Mouse (Mus musculus) layer of hippocampus, adult 9-10 months (tissue): ENCODE data around the gene 9430015G10Rik.
A peak's percentile ranks its signal among the peaks of the same experiment; 100 is the strongest.

Experiments
- DNase-seq: peaks from one replicate; pipeline ENCODE4 v3.0.0; 2022; ENCODE audit warnings: low spot score

The 9430015G10Rik gene

DNA sequence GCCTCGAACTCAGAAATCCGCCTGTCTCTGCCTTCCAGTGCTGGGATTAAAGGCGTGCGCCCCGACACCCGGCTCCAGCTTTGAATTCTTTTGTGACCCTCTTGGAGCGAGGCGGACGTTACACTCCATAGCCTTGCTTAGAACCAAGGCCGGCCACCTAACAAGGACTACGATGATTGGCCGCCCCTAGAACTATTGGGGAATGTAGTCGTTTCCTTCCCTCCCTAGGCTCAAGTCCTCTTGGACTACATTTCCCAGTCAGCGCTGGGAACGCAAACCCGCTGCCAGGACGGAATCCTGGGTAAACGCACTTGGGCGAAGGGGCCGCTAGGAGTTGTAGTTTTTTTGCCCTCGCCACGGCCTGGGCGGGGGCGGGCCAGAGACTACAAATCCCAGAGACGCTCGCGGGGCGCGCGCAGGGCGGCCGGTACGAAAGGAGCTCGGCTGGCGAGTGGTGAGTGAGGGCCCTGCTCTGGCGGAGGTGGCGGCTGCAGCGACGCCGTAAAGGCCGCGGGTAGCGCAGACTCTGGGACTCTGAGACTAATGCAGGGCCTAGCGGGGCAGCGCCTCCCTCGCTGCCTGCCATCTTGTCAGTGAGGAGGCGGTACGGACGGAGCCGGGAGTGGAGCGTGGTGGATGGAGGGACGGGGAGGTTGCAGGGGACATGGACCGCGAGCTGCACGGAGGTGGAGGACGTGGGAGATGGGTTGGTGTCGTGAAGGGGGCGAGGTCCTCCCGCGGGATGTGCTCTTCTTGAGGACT is at the start of gene 9430015G10Rik:
9430015G10Rik (plus strand) TSS at position 413 of the 762 bp plus-strand sequence.
- DNase-seq: peak; percentile 95

DNA sequence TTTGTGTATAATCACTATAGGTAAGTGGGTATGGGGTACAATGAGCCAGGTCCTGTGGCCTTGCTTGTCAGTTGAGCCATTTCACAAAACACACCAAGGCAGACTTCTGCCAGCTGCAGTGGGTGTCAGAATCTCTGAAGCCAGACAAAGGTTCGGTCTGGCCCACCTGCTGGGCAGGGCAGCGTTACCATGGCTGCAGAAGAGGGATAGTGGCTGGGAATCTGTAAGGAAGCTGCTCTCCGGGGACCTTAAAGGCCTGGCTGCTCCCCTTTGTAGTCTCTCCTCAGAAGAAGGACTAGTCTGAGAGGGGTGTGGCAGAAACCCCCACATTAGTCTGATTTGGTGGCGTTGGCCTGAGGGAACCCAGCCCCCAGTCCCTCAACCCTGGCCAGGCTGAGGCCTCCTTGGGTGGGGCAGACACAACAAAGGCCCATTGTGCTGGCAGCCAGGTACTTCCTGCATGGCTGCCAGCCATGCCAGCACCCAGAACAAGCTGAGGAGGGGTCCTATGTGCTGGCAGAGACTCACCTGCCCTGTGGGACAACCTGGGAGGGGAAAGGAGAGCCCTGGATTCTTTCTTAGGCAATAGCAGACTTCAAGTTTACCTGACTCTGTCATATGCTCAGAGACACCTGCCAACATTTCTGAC is 45.8 kb upstream of the 9430015G10Rik start:
- no peak for DNase-seq

DNA sequence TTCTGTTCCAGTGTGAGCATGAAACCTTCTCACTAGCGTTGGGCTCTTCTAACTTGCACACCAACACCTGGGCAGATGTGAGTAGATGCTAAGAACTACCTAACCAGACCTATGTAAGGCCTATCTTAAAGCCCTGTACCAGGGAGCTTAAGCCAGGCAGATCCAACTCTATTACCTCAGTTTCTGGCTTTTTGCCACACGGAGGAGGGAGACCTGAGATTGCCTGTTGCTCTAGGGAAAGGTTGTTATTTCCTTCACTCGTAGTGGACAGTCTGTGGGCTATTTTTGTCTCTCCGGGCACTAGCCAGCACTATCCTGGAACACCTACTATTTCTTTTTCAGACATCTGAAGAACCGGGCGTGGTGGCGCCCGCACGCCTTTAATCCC is 45.3 kb upstream of the 9430015G10Rik start:
- DNase-seq: no peak

DNA sequence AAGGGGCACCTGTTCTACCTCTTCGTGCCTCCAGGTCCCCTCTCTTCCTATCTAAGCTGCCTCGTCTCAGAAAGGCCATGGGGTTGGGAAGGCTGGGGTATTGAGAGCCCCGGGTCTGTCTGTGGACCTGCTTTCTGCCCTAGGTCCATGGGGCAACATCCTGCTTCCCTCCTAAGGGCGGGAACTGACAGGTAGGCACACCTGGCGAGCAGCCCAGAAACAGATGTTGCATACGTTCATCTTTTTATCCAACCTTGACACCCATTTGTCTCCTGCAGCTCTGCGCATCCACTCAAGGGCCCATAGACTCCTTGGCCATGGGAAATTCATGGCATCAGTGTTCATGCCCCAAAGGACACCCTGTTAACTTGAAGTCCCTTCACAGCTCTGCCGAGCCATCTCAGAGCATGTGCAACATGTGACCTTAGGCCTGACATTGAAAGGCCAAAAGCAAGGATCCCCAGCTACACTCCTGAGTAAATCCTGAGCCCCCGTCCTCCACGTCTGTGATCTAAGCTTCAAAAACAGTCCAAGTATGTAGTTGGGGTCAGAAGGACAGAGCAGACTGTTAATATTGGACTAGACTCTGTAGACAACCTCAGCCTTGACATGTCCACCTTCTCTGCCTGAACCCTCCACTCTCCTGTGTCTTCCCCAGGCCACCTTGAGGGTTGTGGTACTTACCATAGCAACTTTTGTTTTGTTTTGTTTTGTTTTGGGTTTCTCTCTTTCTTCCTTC is 44.5 kb upstream of the 9430015G10Rik start:
- DNase-seq: no peak

DNA sequence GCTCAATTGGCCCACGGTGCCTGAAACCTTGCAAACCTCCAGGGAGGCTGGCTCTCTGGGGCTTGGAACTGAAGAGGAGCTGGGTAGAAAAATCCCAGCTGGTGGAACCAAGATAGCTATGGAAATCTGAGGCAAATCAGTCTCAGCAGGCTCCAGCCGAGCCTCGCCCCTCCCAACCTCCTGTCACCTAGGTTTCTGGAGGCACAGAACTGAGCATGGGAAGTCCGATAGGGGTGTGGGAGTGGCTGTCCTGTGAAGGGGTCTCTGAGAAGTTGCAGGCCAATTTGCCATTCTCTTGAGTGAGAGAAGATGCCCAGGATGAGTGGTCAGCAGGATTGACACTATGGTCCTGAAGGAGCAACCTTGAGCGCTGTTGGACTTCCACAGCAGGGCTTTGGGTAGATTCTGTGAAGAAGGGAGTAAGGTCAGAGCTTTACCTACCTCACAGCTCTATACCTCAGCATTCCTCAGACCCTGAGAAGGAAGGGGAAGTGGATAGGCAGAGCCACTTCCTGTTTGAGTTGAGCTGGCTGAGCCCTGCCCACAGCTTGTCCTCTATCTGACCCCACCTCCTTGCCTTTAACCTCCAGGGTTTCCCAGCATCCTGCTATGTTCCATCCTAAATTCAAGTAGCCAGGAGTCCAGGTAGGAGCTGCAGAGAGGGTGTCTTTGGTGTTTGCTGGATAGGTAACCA is 42.4 kb upstream of the 9430015G10Rik start:
- DNase-seq: no peak

DNA sequence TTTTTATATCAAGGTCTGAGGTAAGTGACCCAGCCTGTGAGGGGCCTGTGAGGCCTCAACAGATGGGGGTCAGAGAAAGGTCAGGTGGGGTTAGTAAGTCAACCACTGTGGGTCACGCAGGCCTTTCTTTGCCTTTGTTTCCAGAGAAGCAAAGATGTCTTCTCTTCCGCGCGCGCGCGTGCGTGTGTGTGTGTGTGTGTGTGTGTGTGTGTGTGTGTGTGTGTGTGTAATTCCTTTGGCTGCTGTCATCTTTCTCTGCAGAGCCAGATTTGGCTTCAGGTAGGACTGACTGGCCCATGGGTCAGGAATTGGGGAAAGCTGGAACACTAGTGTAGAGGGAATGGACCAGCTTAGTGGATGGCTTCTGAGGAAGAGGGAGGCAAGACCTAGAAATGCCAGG is 40.1 kb upstream of the 9430015G10Rik start:
- DNase-seq: no peak

DNA sequence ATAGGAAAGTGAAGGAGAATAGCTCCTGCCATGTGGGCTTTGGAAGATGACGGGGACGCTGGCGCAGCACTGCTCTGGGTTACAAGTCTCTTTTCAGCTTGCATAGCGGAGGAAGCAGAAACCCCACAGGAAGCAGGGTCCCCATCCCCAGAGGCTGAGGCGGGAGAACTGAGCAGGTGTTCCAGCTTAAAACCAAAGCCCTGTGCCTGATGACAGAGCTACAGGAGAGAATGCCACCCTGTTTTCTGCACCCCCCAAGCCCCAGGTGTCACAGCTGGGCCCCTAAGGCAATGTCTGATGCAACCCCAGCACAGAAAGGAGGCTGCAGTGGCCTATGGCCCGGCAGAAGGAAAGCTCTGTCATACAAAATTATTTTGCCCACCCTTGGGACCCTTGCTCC is 39.5 kb upstream of the 9430015G10Rik start:
- DNase-seq: no peak

DNA sequence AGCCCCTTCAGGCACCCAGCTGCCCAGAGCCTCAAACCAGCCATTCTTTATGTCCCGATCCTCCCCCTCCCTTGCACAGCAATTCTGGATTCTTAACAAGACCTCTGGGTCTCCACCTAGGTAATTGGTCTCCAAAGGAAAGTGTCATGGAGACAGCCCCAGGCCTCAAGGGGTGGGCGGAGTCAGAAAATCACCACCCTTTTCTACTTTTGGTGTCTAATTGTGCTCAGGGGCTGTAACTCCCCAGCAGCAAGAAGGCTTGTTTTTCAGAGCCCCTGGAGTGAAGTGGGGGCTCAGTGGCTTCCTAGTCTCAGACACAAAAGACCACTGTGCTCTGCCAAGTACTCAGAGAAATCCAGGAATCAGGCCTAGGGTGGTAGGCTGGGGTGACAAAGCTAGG is 39.1 kb upstream of the 9430015G10Rik start:
- no peak for DNase-seq

DNA sequence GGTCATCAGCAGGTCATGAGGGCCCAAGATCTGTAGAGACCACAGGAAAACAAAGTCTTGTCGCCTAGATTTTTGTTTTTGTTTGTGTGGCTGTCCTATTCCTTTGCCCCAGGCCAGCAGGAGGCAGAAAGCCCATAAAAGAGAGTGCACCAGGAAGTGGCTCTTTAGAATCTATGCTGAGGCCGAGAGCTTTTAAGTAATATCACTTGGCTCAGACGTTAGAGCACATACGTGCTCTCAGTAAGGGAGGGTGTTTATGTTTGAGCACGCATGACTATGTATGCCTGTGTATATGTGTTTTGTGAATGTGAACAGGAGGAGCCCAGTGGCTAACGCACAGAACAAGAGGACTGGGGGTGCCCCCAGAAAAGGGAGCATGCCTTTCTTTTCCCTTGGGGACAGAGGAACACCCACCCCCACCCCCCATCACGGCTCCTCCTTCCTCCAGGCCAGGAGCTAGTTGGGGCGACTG is 32.8 kb upstream of the 9430015G10Rik start:
- no peak for DNase-seq

DNA sequence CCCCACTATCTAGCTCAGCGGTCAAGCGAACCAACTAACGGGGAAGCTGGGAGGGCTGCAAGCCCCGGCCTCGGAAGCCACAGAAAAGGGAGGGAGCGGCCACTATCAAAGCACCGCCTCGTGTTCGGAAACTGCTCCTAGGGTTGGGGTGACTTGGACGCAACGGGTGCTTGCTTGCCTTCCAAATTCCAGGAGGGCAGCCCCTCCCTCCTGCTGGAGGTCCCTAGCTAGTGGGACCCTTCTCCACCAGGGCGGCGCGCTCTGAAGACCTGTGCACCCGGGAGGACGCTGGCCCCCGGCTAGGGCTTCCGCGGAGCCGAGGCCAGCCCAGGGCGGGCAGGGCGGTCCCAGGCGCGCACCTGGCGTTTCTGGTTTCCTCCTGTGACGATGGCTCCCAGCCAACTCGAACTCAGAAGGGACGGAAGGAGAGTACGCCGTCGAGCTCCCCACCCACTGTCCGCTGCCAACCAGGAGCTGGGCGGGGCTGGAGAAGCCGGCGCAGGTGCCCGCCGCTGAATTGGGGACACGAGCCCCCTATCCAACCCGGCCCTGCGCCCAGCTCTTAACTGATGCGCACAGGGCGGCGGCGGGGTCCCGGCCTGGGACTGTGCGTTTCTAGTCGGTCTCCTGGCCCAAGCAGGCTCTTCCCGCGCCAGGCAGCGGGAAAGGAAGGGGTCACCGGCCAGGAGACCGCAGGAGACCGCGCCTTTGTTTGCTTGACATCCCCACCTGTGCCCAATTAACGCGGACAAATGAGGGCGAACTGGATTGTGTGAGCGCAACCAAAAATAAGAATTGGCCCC is 32.1 kb upstream of the 9430015G10Rik start:
- no peak for DNase-seq

DNA sequence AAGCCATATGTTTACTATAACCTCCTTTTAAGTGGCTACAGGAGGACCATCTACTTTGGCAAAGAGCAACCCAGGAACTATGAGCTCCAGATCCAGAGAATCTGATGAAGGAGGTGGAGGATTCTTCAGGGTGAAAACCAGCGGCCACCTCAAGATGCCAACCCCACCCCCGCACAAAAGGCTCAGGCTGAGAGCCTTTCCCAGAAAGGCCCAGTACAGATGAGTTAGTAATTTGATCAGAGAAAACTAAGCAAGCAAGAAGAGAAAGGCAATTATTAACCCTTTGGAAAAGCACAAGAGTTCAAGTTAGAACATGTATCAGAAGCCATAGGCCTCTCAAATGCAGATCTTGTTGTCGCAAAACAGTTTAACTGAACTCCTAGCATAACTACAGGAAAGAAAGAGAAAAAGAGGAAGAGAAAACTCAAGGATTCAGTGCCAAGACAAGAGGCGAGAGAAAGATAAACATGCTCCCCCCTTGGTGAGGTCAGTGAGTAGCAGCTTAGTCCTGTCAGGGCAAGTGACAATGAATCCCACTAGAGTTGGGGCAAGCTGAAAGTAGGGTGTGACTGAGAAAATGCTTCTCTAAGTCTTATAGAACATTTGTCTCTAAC is 27.1 kb upstream of the 9430015G10Rik start:
- DNase-seq: no peak

DNA sequence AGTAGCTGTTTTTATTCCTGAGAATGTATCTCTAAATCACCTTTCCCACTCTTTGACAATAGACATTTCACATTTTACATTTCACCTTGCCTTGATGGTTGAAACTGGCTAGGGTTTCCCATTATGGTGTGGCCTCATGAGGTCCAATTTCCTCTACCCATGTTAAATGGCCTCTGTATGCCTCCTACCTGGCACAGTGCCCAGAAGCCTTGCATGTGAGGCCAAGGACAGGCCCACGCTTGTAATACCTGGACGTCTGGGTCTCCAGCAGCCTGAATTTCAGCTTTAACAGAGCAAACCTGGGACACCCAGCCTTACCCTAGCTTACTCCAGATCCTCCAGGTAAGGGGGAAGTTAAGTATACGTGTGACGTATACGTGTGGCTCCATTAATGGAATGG is 26.4 kb upstream of the 9430015G10Rik start:
- no peak for DNase-seq

DNA sequence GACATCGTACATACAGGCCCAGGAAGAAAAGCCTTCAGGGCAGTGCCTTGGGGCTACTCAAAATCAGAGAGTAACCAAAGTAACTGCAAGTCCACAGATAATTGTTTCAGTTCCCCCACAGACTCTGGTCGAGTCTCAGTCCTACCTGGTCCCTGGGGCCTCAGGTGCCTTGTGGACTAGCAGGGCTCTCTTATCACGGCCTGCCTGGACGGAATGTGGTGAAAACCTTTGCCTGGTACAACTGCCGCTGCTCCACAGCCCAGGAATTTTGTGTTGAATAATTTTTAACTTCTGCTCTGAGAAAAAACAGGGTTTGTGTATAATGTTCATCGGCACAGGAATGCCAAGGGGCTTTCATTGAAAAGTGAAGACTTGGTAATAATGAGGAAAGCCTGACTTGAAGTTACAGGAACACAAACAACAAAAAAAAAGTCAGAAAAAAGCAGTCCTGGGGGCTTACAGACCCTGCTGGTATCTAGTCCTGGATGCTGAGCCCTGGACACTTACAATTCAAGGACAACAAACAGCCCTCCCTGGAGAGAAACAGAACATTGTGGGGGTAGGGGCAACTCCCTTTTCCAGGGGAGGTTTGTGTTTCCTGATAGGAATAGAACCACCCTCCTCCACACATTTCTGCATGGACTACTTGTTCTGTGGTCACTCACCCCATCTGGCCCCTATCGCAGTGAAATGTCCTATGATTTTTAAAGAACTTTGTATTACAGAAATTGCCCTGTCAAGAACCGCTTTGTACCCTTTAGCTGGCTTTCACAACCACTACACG is 25.5 kb upstream of the 9430015G10Rik start:
- no peak for DNase-seq

DNA sequence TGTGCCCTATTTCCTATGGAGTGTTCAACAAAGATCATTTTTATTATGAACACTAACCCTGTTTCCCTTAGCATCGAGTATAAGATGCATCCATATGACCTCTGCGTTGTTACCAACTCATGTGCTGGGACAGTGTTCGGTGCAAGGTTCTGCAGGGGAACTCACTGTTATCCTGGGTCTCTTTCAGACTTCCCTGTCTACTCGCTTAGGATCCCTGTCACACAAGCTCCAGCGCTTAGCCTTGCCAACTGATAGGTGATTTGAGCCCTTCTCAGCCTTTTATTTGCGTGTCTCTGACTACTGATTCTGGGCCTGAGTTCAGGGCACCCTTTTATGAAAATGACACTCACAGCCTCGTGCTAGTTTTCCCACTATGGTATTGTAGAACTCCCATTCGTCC is 24.5 kb upstream of the 9430015G10Rik start:
- no peak for DNase-seq

DNA sequence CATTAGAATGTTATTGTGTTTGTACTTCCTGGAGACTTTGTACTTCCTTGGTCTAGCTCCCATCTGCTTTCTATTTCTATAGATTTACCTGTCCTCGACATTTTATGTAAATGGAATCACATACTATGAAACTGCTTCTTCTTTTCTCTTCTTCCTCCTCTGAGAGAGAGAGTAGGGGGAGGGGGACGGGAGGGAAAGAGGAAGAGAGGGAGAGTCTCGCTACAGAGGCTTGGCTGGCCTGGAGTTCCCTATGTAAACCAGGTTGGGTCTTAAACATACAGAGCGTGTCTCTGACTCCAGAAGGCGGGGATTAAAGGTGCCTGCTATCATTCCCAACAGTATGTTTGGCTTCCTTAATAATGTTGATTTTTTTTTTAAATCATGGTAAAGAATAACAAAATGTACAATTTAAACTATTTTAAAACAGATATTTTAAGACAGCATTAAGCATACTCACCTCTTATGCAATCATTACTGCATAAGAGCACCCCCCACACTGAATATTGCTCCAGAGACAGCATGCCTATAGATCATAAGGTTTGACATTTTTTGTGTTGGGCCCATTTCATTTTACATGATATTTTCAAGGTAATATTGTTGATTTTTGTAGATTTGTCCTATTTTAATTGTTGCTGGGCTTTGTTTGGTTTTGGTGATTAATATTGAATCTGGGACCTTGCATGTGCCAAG is 22.2 kb upstream of the 9430015G10Rik start:
- no peak for DNase-seq

DNA sequence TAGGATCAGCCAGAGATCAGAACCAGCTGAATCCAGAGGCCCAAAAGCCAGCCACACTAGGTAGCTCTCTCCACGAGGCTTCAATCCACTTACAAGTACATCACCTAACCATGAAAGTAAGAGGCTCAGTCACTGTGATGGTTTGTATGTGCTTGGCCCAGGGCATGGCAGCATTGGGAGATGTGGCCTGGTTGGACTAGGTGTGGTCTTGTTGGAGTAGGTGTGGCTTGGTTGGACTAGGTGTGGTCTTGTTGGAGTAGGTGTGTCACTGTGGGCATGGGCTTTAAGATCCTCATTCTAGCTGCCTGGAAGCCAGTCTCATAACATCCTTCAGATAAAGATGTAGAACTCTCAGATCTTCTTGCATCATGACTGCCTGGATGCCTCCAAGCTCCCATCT is 18.5 kb upstream of the 9430015G10Rik start:
- no peak for DNase-seq

DNA sequence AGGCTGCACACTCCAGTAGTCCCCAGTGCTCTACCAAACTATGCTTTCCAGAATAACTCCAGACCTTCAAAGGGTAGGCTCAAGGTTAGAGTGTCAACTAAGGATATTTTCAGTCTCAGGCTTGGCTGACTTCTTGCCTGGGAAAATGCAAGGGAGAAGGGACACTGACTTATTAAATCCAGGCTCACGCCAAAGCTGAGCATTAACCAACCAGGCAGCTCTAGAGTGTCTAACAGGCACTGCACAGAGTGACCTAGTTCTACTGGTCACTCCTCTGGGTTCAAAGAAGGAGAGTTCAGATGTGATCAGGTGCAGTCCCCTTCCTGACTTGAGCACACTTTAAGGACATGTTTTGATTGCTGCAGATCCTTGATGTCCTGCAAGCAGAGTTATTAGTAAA is 17.0 kb upstream of the 9430015G10Rik start:
- no peak for DNase-seq

DNA sequence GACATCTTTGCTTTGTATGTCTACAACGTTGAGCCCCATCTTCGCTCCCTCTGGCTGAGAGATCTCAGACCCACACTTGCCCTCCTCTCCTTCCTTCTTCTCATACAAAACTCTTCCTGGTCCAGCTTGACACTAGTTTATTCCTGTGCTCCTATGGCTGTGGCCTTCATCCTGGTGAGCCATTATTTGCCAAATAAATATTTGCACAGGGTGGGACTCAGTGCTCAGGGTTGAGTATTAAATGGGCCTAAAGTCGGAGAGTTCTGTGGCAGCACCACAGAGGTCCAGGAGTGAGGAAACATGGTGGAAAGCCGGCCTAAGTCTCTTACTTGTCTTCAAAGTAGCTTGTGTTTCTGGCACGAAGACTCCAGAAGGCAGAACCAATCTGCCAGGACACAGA is 16.0 kb upstream of the 9430015G10Rik start:
- no peak for DNase-seq

DNA sequence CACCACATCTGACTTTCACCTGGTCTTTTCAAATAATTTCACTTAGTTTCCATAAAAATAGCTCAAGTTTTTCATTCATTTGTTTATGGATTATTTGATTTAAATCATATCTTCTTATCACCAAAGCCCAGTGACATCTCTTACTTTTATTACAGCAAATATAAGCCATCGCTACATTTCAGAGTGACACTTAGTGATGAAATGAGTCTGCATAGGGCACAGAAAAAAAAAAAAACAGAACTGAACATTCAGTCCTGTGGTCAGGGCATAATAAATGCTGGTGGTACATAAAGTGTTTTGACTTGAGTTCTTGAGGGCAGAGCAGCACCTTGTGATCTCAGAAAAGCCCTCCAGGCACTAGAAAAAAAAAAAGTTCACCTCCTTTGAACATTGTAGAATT is 13.6 kb upstream of the 9430015G10Rik start:
- DNase-seq: no peak
